Mouse (Mus musculus): ENCODE data around the gene Lamc1. TPM values are rescaled to one million over a fixed set of nuclear protein-coding genes. Genes with fewer than 3 reads are reported as not detected.
"Not testable (repeated sequence)": the region's sequence is repeated elsewhere in the genome, so short reads cannot be mapped to it uniquely, and the experiment has no call there.

The Lamc1 gene
- polyA plus RNA-seq, 1 experiment from 2014 or later: 52.0 TPM

GRCm38 (mm10) chr1:153354466-153354865, 21.9 kb upstream of the Lamc1 start:
- Histone ChIP-seq H3K9me3 (no peaks in the 10 kb centered on the region), H3K4me2 (no peak overlapping the region), H3K27ac (no peak overlapping the region), H3K36me3 (no peaks in the 10 kb centered on the region), H3K9ac (no peak overlapping the region), H3K27me3 (no peaks in the 10 kb centered on the region), H3K4me3 (no peak overlapping the region), H3K4me1 (no peaks in the 10 kb centered on the region)
- ATAC-seq (ENCODE audit: insufficient number of reproducible peaks, low FRiP score, low TSS enrichment, low read depth): no peak
- 48% methylated on average over 2 of the region's 2 CpGs for WGBS

GRCm38 (mm10) chr1:153353736-153354430, 21.3 kb upstream of the Lamc1 start:
- H3K27me3 ChIP-seq: no peaks in the 10 kb centered on the region
- no peak overlapping the region for H3K4me2 ChIP-seq
- peak; percentile 58; the same call in 1 of the 2 replicates for ATAC-seq (ENCODE audit: insufficient number of reproducible peaks, low FRiP score, low TSS enrichment, low read depth)
- H3K27ac ChIP-seq: peak overlapping the region; percentile 33; the same call in 1 of the 2 replicates
- no peaks in the 10 kb centered on the region for H3K36me3 ChIP-seq
- no peak overlapping the region for H3K4me3 ChIP-seq
- H3K4me1 ChIP-seq: no peaks in the 10 kb centered on the region
- H3K9me3 ChIP-seq: no peaks in the 10 kb centered on the region
- no peak overlapping the region for H3K9ac ChIP-seq
- WGBS: 66% methylated on average over 18 of the region's 18 CpGs

GRCm38 (mm10) chr1:153351034-153351433, 18.4 kb upstream of the Lamc1 start:
- Histone ChIP-seq H3K27me3 (no peaks in the 10 kb centered on the region), H3K9me3 (no peaks in the 10 kb centered on the region), H3K36me3 (no peaks in the 10 kb centered on the region), H3K4me2 (no peak overlapping the region), H3K4me1 (no peaks in the 10 kb centered on the region), H3K9ac (no peak overlapping the region), H3K27ac (no peak overlapping the region), H3K4me3 (no peak overlapping the region)
- no peak for ATAC-seq (ENCODE audit: insufficient number of reproducible peaks, low FRiP score, low TSS enrichment, low read depth)
- 69% methylated on average over 4 of the region's 4 CpGs for WGBS

- H3K9me3 ChIP-seq: no peaks in the 10 kb centered on the region
- 59% methylated on average over 3 of the region's 3 CpGs for WGBS
- no peak overlapping the region for H3K27ac ChIP-seq
- H3K4me2 ChIP-seq: no peak overlapping the region
- no peak for ATAC-seq (ENCODE audit: insufficient number of reproducible peaks, low FRiP score, low TSS enrichment, low read depth)
- no peaks in the 10 kb centered on the region for H3K4me1 ChIP-seq
- H3K9ac ChIP-seq: no peak overlapping the region
- H3K4me3 ChIP-seq: no peak overlapping the region
- H3K27me3 ChIP-seq: no peaks in the 10 kb centered on the region
- H3K36me3 ChIP-seq: no peaks in the 10 kb centered on the region
Measured at GRCm38 (mm10) chr1:153347726-153348125, 15.1 kb upstream of the Lamc1 start.

- Histone ChIP-seq H3K27ac (no peak overlapping the region), H3K4me1 (no peaks in the 10 kb centered on the region), H3K4me3 (no peak overlapping the region), H3K27me3 (no peaks in the 10 kb centered on the region), H3K9me3 (no peaks in the 10 kb centered on the region), H3K9ac (no peak overlapping the region), H3K36me3 (no peaks in the 10 kb centered on the region), H3K4me2 (no peak overlapping the region)
- no peak for ATAC-seq (ENCODE audit: insufficient number of reproducible peaks, low FRiP score, low TSS enrichment, low read depth)
- WGBS: 94% methylated on average over 2 of the region's 2 CpGs
Measured at GRCm38 (mm10) chr1:153347040-153347439, 14.5 kb upstream of the Lamc1 start.

- WGBS: 68% methylated on average over 16 of the region's 16 CpGs
- no peak overlapping the region for H3K27ac ChIP-seq
- H3K36me3 ChIP-seq: no peaks in the 10 kb centered on the region
- H3K4me2 ChIP-seq: 0 out of 2 replicates have a peak overlapping the region, but pooled peaks have one; percentile 1
- H3K4me3 ChIP-seq: no peak overlapping the region
- no peak overlapping the region for H3K9ac ChIP-seq
- H3K9me3 ChIP-seq: no peaks in the 10 kb centered on the region
- no peaks in the 10 kb centered on the region for H3K4me1 ChIP-seq
- H3K27me3 ChIP-seq: no peaks in the 10 kb centered on the region
- no peak for ATAC-seq (ENCODE audit: insufficient number of reproducible peaks, low FRiP score, low TSS enrichment, low read depth)
Measured at GRCm38 (mm10) chr1:153345699-153346291, 13.2 kb upstream of the Lamc1 start.

- no peak overlapping the region for H3K27ac ChIP-seq
- no peak overlapping the region for H3K9ac ChIP-seq
- no peaks in the 10 kb centered on the region for H3K36me3 ChIP-seq
- no peaks in the 10 kb centered on the region for H3K9me3 ChIP-seq
- no peaks in the 10 kb centered on the region for H3K27me3 ChIP-seq
- H3K4me2 ChIP-seq: no peak overlapping the region
- H3K4me3 ChIP-seq: no peak overlapping the region
- WGBS: 78% methylated on average over 2 of the region's 2 CpGs
- ATAC-seq (ENCODE audit: insufficient number of reproducible peaks, low FRiP score, low TSS enrichment, low read depth): no peak
- H3K4me1 ChIP-seq: no peaks in the 10 kb centered on the region
Measured at GRCm38 (mm10) chr1:153345002-153345401, 12.4 kb upstream of the Lamc1 start.

- not testable (repeated sequence) for H3K4me2 ChIP-seq; H3K27ac ChIP-seq; H3K4me3 ChIP-seq; H3K27me3 ChIP-seq; H3K9ac ChIP-seq; ATAC-seq (ENCODE audit: insufficient number of reproducible peaks, low FRiP score, low TSS enrichment, low read depth); H3K36me3 ChIP-seq; H3K9me3 ChIP-seq
- H3K4me1 ChIP-seq: peaks cover 13% of the 10 kb centered on the region; the same call in 1 of the 2 replicates
- WGBS: 92% methylated on average over 10 of the region's 10 CpGs
Measured at GRCm38 (mm10) chr1:153335451-153335850, 2.9 kb upstream of the Lamc1 start.

- Histone ChIP-seq H3K9me3 (no peaks in the 10 kb centered on the region), H3K36me3 (no peaks in the 10 kb centered on the region), H3K27me3 (no peaks in the 10 kb centered on the region), H3K4me3 (peak overlapping the region; percentile 99), H3K4me1 (peaks cover 23% of the 10 kb centered on the region), H3K4me2 (peak overlapping the region; percentile 89), H3K9ac (peak overlapping the region; percentile 20; the same call in 1 of the 2 replicates), H3K27ac (peak overlapping the region; percentile 93)
- ATAC-seq (ENCODE audit: insufficient number of reproducible peaks, low FRiP score, low TSS enrichment, low read depth): peak; percentile 16; the same call in 1 of the 2 replicates
- 4% methylated on average over 22 of the region's 22 CpGs for WGBS
Measured at GRCm38 (mm10) chr1:153333296-153334121, 923 bp upstream of the Lamc1 start.

GRCm38 (mm10) chr1:153331796-153332443, 666 bp downstream of the Lamc1 start:
- Histone ChIP-seq H3K27me3 (no peaks in the 10 kb centered on the region), H3K9ac (peak overlapping the region; percentile 93), H3K9me3 (no peaks in the 10 kb centered on the region), H3K4me2 (peak overlapping the region; percentile 89), H3K36me3 (no peaks in the 10 kb centered on the region), H3K4me1 (peaks cover 29% of the 10 kb centered on the region), H3K27ac (peak overlapping the region; percentile 93), H3K4me3 (peak overlapping the region; percentile 99)
- ATAC-seq (ENCODE audit: insufficient number of reproducible peaks, low FRiP score, low TSS enrichment, low read depth): peak; percentile 17; the same call in 1 of the 2 replicates
- WGBS: under 1% methylated on average over 42 of the region's 42 CpGs

- Histone ChIP-seq H3K4me1 (peaks cover 29% of the 10 kb centered on the region), H3K4me2 (peak overlapping the region; percentile 89), H3K27me3 (no peaks in the 10 kb centered on the region), H3K9me3 (no peaks in the 10 kb centered on the region), H3K27ac (no peak overlapping the region), H3K9ac (no peak overlapping the region), H3K4me3 (peak overlapping the region; percentile 99), H3K36me3 (peaks cover 4% of the 10 kb centered on the region; the same call in 1 of the 2 replicates)
- ATAC-seq (ENCODE audit: insufficient number of reproducible peaks, low FRiP score, low TSS enrichment, low read depth): no peak
- 2% methylated on average over 4 of the region's 4 CpGs for WGBS
Measured at GRCm38 (mm10) chr1:153331206-153331605, 1.4 kb downstream of the Lamc1 start.
